Mouse (Mus musculus): ENCODE results near the gene Cdh22.

Gene Cdh22

GRCm38 (mm10) chr2:165207689-165208088, 27.0 kb downstream of the Cdh22 start:
- 42% methylated on average over 11 of the region's 11 CpGs for WGBS

DNA sequence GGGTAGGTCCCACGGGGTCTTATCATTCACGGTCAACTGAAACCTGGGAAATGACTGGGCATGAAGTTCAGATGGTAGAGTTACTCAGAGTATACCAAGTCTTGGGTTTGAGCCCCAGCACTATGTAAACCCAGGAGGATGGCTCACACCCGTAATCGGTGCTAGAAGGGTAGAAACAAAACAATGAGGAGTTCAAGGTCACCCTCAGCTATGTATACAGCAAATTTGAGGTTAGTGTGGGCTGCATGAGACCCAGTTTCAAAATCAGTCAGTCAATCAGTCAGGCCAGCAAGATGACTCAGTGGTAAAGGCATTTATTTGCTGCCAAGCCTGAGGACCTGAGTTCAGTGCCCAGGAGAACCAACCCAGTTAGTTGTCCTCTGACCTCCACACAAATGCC, 27.6 kb downstream of the Cdh22 start:
- whole genome bisulfite sequencing: 74% methylated on average over 4 of the region's 4 CpGs

GRCm38 (mm10) chr2:165205486-165205885, 29.2 kb downstream of the Cdh22 start:
- WGBS: 87% methylated on average over 6 of the region's 6 CpGs

GRCm38 (mm10) chr2:165204931-165205330, 29.7 kb downstream of the Cdh22 start:
- WGBS: 38% methylated on average over 7 of the region's 7 CpGs

GRCm38 (mm10) chr2:165201761-165202751, 32.6 kb downstream of the Cdh22 start:
- 7% methylated on average over 28 of the region's 28 CpGs for WGBS

DNA sequence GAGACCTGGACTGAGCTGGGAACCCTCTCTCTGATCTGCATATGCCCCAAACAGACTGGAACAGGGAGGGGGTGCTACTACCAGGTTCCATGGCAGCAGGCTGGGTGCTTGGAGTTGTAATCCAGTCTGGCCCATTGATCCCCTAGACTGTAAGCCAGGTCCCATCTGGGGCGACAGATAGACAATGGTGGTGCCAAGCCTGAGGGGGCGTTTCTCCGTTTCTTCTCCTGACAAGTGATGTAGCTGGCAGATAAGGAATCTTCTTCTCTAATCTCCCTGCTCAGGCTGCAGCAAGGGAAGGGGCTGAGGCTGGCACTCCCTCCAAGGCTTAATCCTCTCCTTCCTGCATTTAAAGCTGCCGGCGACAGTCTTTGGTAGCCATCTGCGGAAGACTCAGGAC, 37.1 kb downstream of the Cdh22 start:
- WGBS: 59% methylated on average over 6 of the region's 6 CpGs

- WGBS: 41% methylated on average over 32 of the region's 32 CpGs
Measured at GRCm38 (mm10) chr2:165195411-165196182, 39.1 kb downstream of the Cdh22 start.

- WGBS: 79% methylated on average over 7 of the region's 7 CpGs
Measured at GRCm38 (mm10) chr2:165191483-165191882, 43.2 kb downstream of the Cdh22 start.

- 71% methylated on average over 3 of the region's 3 CpGs for WGBS
Measured at GRCm38 (mm10) chr2:165189546-165189945, 45.1 kb downstream of the Cdh22 start.

GRCm38 (mm10) chr2:165187648-165188380, 46.8 kb downstream of the Cdh22 start:
- 77% methylated on average over 9 of the region's 9 CpGs for WGBS

DNA sequence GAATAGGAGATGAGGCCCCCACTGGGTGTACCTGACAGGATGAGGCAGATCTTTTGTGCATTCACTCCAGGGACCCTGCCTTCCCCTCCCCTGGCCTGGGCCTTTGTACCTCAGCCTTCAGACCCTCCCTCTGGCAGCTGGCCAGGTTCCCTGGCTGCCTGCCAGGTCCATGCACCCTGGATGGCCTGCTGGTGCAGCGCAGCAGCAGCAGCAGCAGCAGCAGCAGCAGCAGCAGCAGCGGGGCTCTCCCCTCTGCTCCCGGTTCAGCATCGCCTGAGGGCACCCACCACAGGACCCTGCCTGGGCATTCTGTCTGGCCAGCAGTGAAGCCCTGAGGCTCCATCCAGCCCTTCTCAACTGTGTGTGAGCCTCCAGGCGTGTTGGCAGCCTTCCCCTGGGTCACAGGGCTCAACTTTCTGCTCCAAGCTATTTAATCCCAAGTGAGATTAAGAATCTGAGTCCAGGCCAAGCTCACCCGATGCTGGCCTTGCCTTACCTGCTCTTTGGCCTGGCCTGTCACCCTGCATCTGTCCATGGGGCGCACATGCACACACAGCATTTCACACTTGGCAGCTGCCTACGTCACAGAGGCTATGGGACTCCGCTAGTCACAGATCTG, 50.5 kb downstream of the Cdh22 start:
- 56% methylated on average over 9 of the region's 9 CpGs for WGBS

DNA sequence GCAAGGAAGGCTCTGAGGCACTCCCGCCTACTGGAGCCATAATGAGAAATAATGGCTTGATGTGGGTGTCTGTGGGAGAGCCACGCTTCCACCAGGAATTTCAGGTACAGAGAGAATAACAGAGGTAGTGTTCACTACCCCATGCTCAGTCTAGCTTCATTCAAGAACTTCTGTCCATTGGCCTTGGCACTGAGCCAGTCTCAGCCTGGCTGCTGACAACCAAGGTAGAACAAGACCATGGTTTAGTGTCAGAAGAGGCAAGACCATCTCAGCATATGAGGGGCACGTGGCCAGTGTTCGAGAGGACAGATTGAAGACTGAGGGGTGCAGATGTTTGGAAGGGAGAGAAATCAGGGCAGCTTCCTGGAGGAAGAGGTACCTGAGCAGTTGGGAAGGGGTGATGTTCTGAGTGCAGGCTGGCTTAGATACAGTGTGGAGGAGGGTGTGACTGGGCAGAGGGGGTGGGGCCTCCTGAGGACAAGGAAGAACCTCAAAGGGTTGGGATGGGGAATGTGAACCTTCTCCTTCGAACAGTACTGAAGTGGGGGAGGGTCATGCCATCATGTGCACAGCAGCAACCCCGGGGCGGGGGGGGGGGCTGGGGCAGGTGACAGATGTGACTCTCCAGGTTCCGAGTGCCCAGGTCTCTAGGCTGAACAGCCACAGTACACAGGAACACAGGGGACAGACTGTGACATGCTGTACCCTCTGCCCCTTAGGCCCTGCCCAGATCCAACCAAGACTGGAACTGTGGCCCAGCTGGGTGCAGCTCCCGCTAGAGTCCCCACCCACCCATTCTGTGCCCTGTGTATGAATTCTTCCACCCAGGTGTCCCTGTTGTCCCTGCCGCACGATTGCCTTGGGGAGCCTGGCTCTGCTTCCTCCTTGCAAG, 52.3 kb downstream of the Cdh22 start:
- 70% methylated on average over 11 of the region's 11 CpGs for WGBS

DNA sequence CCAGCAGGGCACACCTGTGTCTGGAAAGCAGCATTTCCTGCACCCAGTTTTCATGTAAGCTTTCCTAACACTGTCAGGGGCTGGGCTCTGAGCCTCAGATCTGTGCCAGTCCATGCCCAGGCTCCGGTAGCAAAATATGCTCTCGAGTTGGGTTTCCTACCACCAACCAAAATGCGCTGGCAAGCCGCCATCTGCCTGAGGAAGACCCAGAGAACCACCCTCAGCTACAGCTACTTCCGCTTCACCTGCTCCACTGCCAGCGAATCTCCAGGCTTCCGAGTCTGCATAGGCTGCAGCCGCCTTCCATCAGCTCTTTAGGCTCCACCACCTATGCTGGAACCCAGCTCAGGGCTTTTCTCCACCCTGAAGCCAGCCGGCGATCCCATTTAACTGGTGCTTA, 55.4 kb downstream of the Cdh22 start:
- WGBS: 71% methylated on average over 10 of the region's 10 CpGs

- 43% methylated on average over 9 of the region's 9 CpGs for WGBS
Measured at GRCm38 (mm10) chr2:165176965-165177364, 57.7 kb downstream of the Cdh22 start.

GRCm38 (mm10) chr2:165166664-165167435, 67.8 kb downstream of the Cdh22 start:
- 17% methylated on average over 18 of the region's 18 CpGs for WGBS

DNA sequence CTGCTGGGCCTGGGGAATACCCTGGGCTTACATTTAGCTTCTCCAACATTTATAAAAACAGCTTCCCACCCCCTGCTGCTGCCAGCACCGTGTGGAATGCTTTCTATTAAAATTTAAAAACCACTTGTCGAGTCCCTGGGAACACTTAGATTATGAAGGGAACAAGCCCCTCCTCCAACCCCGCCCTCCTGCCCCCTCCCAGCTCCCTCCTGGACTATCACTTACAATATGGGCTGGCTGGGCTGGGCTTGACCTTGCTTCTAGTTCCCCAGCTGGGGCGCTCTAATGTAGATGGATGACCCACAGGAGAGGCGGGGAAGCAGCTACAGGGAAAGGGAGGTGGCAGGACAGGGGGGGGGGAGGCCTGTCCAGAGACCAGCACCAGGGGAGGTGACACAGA, 72.4 kb downstream of the Cdh22 start:
- WGBS: 42% methylated on average over 5 of the region's 5 CpGs

- WGBS: 55% methylated on average over 5 of the region's 5 CpGs
Measured at GRCm38 (mm10) chr2:165160466-165160865, 74.2 kb downstream of the Cdh22 start.

DNA sequence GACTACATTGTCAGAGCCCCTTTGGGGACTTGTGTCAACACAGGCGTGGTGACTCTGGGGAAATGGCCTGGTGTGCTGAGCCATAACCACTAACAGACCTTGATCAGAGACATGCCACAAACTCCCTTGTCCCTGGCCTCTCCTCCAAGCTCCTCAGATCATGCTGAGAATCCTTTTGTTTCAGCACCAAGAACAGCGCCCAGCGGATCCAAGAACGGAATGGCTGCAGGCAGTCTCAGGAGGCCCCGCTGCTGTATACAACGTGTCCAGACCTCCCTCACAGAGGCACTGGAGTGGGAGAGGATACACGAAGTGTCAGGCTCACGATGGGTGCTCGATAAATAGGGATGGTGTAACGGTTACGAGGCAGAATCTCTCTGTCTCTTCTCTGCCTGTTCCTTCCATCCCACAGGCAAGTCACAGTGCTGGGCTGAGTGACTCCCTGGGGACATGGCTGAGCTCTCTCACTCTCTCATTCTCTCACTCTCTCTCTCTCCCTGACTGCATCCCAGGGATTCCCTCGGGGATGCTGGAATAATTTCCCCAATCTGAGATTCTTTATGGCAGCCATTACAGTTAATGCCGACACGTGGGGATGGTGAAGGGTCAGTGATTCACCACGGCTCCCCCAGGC, 75.5 kb downstream of the Cdh22 start:
- WGBS: 60% methylated on average over 15 of the region's 15 CpGs

DNA sequence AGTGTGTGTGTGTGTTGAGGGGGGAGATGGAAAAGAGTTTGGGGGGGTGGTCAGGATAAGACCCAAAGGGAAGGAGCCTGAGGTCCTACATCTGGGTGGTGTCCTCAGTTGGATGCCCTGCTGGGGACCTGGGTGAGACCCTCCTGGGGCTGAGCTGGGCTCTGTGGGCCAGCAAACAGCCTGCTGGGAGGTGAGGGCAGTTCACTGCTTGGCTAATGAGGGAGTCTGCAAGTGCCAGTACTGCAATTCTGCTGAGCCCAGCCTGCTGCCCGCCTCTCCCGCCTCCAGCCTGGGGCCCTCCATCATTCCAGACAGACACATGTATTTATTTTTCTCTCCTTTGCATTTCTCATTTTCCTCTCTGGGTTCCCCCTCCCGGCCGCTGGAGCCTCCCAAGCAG, 76.3 kb downstream of the Cdh22 start:
- 57% methylated on average over 4 of the region's 4 CpGs for WGBS
